Mouse (Mus musculus) lung, postnatal 4 days (tissue): ENCODE results near the gene Vdr.
A peak's percentile ranks its signal among the peaks of the same experiment; 100 is the strongest.

Experiments used
- DNase-seq, 2 experiments: peaks; one replicate each; pipeline ENCODE4 v3.0.0; 2021

The Vdr gene

DNA sequence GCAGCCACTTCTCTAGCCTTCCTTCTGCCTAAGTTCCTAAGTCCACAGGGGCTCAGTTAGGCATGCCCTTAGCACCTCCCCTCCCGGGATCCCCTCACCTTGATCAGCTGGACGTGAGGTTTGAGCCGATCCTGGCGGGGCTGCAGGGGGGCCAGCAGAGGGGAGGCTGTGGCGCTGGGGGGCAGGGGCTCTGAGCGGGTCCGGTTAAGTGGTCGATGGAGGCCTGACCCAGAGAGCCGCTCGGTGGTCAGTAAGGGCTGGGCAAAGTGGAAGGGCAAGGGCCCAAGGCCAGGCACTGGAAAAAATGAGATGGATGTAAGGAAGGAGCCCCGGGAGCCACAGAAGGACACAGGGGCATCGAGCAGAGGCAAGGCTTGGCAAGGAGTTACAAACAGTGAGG, 102.6 kb downstream of the Vdr start:
- DNase-seq: peak in 1 of 2 experiments; percentile 23
